ENCODE assay signal across 8 mouse cellular contexts in the genomic region with DNA sequence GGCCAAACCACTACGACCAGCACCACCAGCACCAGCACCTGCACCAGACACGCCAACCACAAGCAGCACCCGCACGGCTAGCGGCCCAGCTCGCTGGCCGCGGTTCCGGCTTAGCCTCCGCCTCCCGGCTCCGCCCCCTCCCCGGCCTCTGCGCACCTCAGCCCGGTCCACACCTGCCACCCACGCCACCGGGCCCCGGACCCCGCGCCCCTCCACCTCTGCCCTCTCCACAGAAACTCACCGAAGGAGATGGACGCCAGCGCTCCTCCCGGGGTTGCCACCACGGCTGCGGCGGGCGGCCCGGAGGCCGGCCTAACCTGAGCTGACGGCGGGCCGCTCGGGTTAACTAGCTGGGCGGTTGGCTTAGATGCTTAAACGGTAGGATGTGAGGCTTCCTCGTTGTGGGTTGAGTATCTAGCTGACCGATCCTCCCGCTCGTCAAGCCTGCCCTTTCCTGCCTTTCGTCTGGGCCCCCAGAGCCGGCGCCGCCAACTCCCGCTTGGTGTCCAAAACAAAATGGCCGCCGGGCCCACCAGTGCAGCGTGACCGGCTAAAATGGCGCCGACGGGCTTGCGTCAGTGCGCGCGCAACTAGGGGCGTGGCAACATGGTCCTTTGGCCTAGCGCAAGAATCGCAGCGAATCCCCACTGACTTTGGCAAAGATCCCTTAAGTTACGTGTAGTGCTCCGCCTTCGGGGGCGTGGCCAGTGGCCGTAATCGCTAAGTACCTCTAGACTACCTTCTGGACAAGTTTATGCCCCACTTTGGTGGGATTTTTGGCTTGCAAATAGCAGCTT. TPM values are rescaled to one million over a fixed set of nuclear protein-coding genes. Genes with fewer than 3 reads are reported as not detected.
DNase-seq lines count a peak whose midpoint lies in the region; ATAC-seq and TF ChIP-seq lines count a peak whose summit lies in the region.

TSS of gene Chtop (minus strand) at position 549 of the 797 bp plus-strand sequence.

- H3K4me2 ChIP-seq in heart, embryonic 12.5 days = peak within 1 kb of the TSS; percentile 89
- peak within 1 kb of the TSS; percentile 76 for H3K4me2 ChIP-seq in kidney, postnatal 0 days (ENCODE audit: low read length)
- H3K4me2 ChIP-seq in liver, embryonic 11.5 days = peak within 1 kb of the TSS; percentile 93
- H3K4me2 ChIP-seq in stomach, embryonic 14.5 days (replicated peaks; ENCODE audit: low read depth, low read length) = peak within 1 kb of the TSS; percentile 78

- H3K27ac ChIP-seq in heart, embryonic 12.5 days (ENCODE audit: poor library complexity, severe bottlenecking) = peak within 1 kb of the TSS; percentile 96
- H3K27ac ChIP-seq in kidney, postnatal 0 days = peak within 1 kb of the TSS; percentile 98
- H3K27ac ChIP-seq in liver, embryonic 11.5 days (ENCODE audit: low read depth, low read length) = peak within 1 kb of the TSS; percentile 95
- peak within 1 kb of the TSS; percentile 93 for H3K27ac ChIP-seq in stomach, embryonic 14.5 days (ENCODE audit: low read length)

- no peaks in the 10 kb centered on the region for H3K27me3 ChIP-seq in heart, embryonic 12.5 days (replicated peaks)
- H3K27me3 ChIP-seq in kidney, postnatal 0 days (ENCODE audit: insufficient read depth, low read length) = no peaks in the 10 kb centered on the region
- no peaks in the 10 kb centered on the region for H3K27me3 ChIP-seq in liver, embryonic 11.5 days (replicated peaks; ENCODE audit: control insufficient read depth, insufficient read depth, low read length)
- H3K27me3 ChIP-seq in stomach, embryonic 14.5 days (ENCODE audit: control insufficient read depth, insufficient read depth, low read length) = no peaks in the 10 kb centered on the region

- H3K9ac ChIP-seq in heart, embryonic 12.5 days = peak within 1 kb of the TSS; percentile 99
- H3K9ac ChIP-seq in kidney, postnatal 0 days (ENCODE audit: low read depth, low read length) = peak within 1 kb of the TSS; percentile 99
- H3K9ac ChIP-seq in liver, embryonic 11.5 days (ENCODE audit: low read depth, low read length) = peak within 1 kb of the TSS; percentile 99
- peak within 1 kb of the TSS; percentile 94 for H3K9ac ChIP-seq in stomach, embryonic 14.5 days (replicated peaks; ENCODE audit: low read depth, low read length)

- H3K4me1 ChIP-seq in heart, embryonic 12.5 days (replicated peaks) = peaks cover 22% of the 10 kb centered on the region
- H3K4me1 ChIP-seq in kidney, postnatal 0 days (replicated peaks; ENCODE audit: insufficient read depth, low read length) = peaks cover 6% of the 10 kb centered on the region
- H3K4me1 ChIP-seq in liver, embryonic 11.5 days (replicated peaks; ENCODE audit: control insufficient read depth, insufficient read depth, low read length) = peaks cover 14% of the 10 kb centered on the region
- H3K4me1 ChIP-seq in stomach, embryonic 14.5 days (ENCODE audit: control insufficient read depth, insufficient read depth, low read length) = peaks cover 15% of the 10 kb centered on the region; the same call in 1 of the 2 replicates

- H3K9me3 ChIP-seq in heart, embryonic 12.5 days (replicated peaks) = no peaks in the 10 kb centered on the region
- no peaks in the 10 kb centered on the region for H3K9me3 ChIP-seq in kidney, postnatal 0 days (replicated peaks; ENCODE audit: low read length)
- no peaks in the 10 kb centered on the region for H3K9me3 ChIP-seq in liver, embryonic 11.5 days (ENCODE audit: control insufficient read depth, low read length)
- H3K9me3 ChIP-seq in stomach, embryonic 14.5 days (ENCODE audit: control insufficient read depth, low read depth, low read length) = no peaks in the 10 kb centered on the region

- ATAC-seq in erythroid progenitor cell, adult 5-6 weeks (replicated peaks; ENCODE audit: low FRiP score, poor library complexity, severe bottlenecking) = peak; percentile 82
- ATAC-seq in heart, embryonic 12.5 days (ENCODE audit: insufficient number of reproducible peaks, low FRiP score) = peak; percentile 94
- ATAC-seq in kidney, postnatal 0 days (replicated peaks; ENCODE audit: low FRiP score, low read depth) = peak; percentile 92
- ATAC-seq in liver, embryonic 11.5 days (replicated peaks; ENCODE audit: low FRiP score) = peak; percentile 87
- peak; percentile 93 for ATAC-seq in stomach, embryonic 14.5 days (ENCODE audit: insufficient number of reproducible peaks, insufficient read depth, low FRiP score, low read depth)

- under 1% methylated on average over 66 of the region's 66 CpGs for WGBS in heart, embryonic 12.5 days
- under 1% methylated on average over 64 of the region's 66 CpGs for WGBS in kidney, postnatal 0 days
- under 1% methylated on average over 66 of the region's 66 CpGs for WGBS in liver, embryonic 11.5 days
- WGBS in stomach, embryonic 14.5 days = under 1% methylated on average over 66 of the region's 66 CpGs

- H3K36me3 ChIP-seq in heart, embryonic 12.5 days = peaks cover 35% of the 10 kb centered on the region
- H3K36me3 ChIP-seq in kidney, postnatal 0 days (ENCODE audit: insufficient read depth, low read length) = peaks cover 14% of the 10 kb centered on the region
- H3K36me3 ChIP-seq in liver, embryonic 11.5 days (ENCODE audit: control insufficient read depth, insufficient read depth, low read length) = peaks cover 15% of the 10 kb centered on the region; the same call in 1 of the 2 replicates
- H3K36me3 ChIP-seq in stomach, embryonic 14.5 days (ENCODE audit: control insufficient read depth, insufficient read depth, low read length) = peaks cover 35% of the 10 kb centered on the region

- peak; percentile 99 for DNase-seq in CD4-positive helper T cell, adult 2 months (ENCODE audit: low read depth, low spot score)
- DNase-seq in brain, embryonic 18.5 days (ENCODE audit: low read depth, low spot score) = peak; percentile 95
- DNase-seq in kidney, postnatal 0 days (ENCODE audit: low spot score) = peak; percentile 99
- peak; percentile 99 for DNase-seq in liver, embryonic 11.5 days (ENCODE audit: low spot score)
- peak; percentile 100 for DNase-seq in naive thymus-derived CD4-positive, alpha-beta T cell, adult 2 months (ENCODE audit: low read depth)

- 0 out of 2 replicates have a peak, but pooled peaks have one; percentile 1 for TF ChIP-seq CTCF in kidney, postnatal 0 days (IDR thresholded peaks at IDR 0.05; ENCODE audit: low read depth)

- H3K4me3 ChIP-seq in heart, embryonic 12.5 days = peak within 1 kb of the TSS; percentile 98
- H3K4me3 ChIP-seq in kidney, postnatal 0 days (replicated peaks; ENCODE audit: low read depth, low read length) = peak within 1 kb of the TSS; percentile 95
- H3K4me3 ChIP-seq in liver, embryonic 11.5 days (ENCODE audit: low read depth, low read length) = peak within 1 kb of the TSS; percentile 90
- peak within 1 kb of the TSS; percentile 71 for H3K4me3 ChIP-seq in stomach, embryonic 14.5 days (ENCODE audit: low read depth, low read length)

RNA-seq across cellular contexts. Expression of gene Chtop, which starts in this region (rescaled TPM):
- total RNA-seq in erythroid progenitor cell, adult 5-6 weeks (2015; ENCODE audit: low replicate concordance) = 78.9 and 101 TPM in 2 replicates
- total RNA-seq in erythroid progenitor cell, adult 5-6 weeks (2017; ENCODE audit: low replicate concordance) = 47.3 and 66.6 TPM in 2 replicates
- 113 and 114 TPM in 2 replicates for polyA plus RNA-seq in heart, embryonic 12.5 days (2016; fragmentation: Nextera tagmentation; extraction: Ambion mirVana)
- 122 and 126 TPM in 2 replicates for polyA plus RNA-seq in kidney, postnatal 0 days (2015; fragmentation: Nextera tagmentation; extraction: Ambion mirVana)
- polyA plus RNA-seq in liver, embryonic 11.5 days (2014; fragmentation: Nextera tagmentation; extraction: Ambion mirVana) = 78.2 and 86.3 TPM in 2 replicates
- polyA plus RNA-seq in stomach, embryonic 14.5 days (2014; fragmentation: Nextera tagmentation; extraction: Ambion mirVana) = 97.4 and 98.2 TPM in 2 replicates

Comparison
In these comparisons a context has a peak if more than half of its experiments do, and no peak if none do; other contexts are left out.
1. Peak in every context shown above with its lines: DNase-seq, ATAC-seq, H3K4me3 ChIP-seq and H3K27ac ChIP-seq.